Mouse (Mus musculus) B cell, adult (primary cell): ENCODE measurements around the gene Prss43. TPM values are rescaled to one million over a fixed set of nuclear protein-coding genes. Genes with fewer than 3 reads are reported as not detected.

Source experiments
- total RNA-seq: library from RNA; stranded (reverse); gene quantifications from 4 replicates; pipeline ENCODE4 v1.2.4, GENCODE M21; 2023; ENCODE audit not compliant: inconsistent age

Gene Prss43
- total RNA-seq, result not detected in 4 replicates

DNA sequence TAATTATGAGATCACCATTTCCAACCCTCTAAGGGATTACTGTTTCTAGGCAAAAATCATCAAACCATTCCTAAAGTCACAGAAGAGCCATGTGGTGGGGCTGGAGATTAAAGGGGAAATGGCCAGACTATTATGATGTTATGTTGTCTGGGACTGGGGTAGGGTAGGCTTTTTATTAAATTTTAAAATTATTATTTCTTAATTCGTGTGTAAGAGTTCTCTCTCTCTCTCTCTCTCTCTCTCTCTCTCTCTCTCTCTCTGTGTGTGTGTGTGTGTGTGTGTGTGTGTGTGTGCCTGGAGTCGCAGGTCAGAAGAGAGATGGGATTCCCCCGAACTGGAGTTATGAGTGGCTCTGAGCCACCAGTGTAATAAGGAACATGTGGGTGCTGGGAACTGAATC lies at the start of gene Prss43:
Prss43 (plus strand) TSS at position 301 of the 400 bp plus-strand sequence.

DNA sequence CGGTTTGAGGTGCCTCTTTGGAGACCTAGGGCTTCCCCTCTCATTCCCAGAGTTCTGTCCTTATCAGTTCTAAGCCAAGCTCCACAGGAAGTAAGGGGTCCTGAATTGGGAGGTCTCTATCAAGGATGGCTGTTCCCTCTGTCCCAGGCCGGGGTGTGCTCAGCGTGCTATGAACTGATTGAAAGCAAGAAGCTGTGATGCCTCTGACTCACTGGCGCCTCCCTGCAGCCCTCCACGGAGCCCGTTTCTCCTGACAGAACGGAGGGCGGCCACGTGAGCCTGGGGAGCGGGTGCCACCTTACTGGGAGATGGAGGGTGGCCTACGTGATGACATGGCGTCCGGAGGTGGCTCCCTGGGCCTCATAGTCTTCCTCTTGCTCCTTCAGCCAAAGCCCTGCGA lies 28.6 kb upstream of the Prss43 start, which contains the start of gene Prss42:
Prss42 (plus strand) TSS at position 301 of the 400 bp plus-strand sequence.

DNA sequence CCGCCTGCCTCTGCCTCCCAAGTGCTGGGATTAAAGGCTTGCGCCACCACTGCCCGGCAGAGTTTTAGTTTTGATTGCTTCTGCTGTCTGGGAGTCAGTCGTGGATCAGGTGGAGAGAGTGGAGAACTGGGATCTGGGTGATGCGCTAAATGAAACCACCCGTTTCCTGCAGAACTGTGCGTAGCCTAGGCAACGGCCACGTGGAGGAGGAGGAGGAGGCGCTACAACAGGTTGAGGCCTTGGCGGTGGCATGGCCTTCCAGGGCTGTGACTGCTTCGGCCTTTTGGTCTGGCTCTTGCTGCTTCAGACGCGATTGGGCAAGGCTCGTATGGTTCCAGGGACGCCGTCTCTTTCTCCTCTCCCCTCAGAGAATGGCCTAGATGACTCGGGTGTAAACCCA lies 12.7 kb upstream of the Prss43 start, which contains the start of gene Prss44:
Prss44 (plus strand) TSS at position 206 of the 400 bp plus-strand sequence.

DNA sequence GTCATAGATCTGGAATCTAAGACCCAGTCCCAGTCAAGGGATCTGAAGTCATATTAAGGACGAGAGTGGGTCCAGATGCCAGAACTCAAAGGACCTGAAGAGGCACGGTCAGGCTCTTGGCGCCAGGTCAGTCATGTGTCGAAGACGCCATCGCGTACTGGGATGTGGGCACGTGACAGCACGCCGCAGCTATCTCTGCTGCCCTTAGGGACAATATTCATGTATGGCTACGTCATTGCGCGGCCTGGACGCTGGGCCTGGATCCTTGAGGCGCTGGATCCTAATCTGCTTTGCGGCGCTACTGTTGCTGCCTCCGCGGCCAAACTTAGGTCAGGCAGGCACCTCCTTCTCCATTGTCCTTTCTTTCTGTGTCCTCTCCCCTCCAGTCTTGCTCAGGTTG lies 7.9 kb downstream of the Prss43 start, which contains the start of gene Prss45:
Prss45 (plus strand) TSS at position 178 of the 400 bp plus-strand sequence.

DNA sequence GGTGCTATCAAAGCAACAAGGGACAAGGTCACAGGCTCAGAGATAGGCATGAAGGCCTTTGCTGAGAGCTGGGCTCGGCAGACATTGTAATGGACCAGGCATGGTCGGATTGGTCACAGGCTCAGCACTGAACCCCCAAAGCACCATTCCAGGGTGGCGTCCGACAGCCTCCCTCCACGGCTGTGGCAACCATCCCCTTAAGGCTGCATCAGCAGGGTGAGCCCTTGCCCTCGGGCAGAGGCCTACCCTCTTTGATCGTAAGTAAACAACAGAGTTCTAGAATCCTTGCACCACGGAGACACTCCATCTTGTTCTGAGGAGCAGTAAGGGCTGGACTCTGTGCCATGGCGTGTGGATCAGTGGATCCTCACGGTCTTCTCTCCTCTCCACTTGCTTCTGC lies 17.7 kb downstream of the Prss43 start, which contains the start of gene Prss46:
Prss46 (plus strand) TSS at position 301 of the 400 bp plus-strand sequence.

DNA sequence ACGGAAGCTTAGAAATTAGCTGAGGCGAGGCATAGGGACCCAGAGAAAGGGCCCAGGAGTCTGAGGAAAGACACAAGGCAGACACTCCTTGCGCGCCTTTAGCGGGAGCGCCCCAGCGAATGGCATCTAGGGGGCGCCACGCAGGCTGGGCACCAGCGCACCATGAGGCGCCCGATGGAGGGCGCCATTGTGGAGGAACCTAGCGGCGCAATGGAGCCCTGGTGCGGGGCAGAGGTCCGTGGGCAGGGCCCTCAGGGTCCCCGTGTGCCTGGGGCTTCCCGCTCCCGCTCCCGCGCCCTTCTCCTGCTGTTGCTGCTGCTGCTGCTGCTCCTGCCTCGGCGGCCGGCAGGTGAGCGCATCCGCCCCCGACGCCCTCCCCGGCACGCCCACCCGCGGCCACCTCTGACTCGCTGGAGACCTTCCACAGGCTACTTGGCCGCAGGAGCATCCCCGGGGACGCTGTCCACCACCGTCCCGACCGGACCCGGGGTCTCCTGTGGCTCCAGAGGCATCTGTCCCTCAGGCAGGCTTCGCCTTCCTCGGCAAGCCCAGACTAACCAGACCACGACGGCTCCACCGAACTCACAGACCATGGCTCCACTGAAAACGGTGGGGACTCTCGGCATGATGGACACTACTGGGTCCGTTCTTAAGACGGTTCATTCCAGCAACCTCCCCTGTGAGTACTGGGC lies 31.4 kb downstream of the Prss43 start, which contains the start of gene Prss50:
Prss50 (plus strand) TSS at position 187 of the 692 bp plus-strand sequence.

DNA sequence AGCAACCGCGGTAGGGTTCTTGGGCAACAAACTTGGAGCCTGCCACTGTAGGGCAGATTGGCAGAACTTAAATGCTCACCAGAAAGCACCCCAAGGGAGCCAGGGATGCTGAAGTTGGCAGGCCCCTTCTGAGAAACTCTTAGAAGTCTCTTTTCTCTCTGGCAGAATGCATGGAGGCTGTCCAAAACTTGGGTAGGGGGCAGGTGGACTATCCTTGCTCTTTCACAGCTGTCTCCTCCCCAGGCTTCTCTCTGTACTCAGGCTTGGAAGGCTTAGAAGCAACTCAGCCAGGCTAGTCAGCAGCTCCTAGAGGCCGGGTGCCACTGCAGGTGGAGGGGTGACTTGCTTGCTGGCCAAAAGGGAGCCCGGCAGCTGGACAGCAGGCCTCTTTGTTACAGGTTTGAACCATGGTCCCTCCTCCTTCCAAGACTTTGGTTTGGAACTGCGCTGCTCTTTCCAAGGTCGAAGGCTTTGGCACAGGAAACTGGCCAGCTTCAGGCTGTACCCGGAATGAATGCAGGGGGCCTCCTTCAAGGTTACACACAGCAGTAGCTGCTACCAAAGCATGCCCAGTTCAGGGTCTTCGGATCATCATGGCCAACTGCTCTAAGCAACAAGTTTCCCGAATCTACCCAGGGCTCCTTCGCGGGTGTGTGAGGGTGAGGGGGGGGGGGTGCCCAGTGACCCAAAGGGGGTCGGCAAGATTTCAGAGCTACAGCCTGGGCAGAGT lies 52.9 kb downstream of the Prss43 start, which contains the start of gene Als2cl:
Als2cl (plus strand) TSS at position 680 of the 730 bp plus-strand sequence.

DNA sequence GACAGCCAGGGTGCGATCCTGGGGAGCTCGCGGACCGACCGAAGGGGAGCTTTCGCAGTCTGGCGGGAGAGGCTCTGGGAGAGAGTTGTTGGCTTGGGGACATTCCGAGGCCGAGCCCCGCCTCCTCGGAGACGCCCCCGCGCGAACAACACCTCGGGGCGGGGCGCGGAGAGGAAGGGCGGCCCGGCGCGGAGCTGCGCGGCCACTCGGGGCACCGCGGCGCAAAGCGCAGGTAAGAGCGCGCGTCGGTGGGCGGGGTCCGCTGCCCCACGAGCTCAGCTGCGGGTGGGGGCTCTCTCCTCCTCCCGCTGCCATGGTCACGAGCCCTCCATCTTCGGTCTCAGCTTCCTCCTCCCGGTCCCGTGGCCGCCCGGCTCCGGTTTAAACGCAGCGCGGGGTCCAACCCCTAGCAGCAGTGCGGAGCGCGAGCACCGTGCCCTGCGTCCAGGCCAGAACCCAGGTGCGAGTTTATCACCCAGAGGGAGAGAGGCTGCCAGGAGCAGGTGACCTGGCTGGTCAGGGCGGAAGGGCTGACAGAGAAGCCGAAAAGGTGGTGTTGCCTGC lies 53.6 kb downstream of the Prss43 start, which contains the start of gene Tmie:
Tmie (minus strand) TSS at position 116 of the 564 bp plus-strand sequence.

Other genes with a start within 250 kb of the Prss43 start
- gene Nradd, start 202.2 kb upstream of the Prss43 start, total RNA-seq, result 1.1 to 3.8 TPM (median 1.8 TPM) in 4 replicates
- gene Nbeal2, start 172.5 kb upstream of the Prss43 start, total RNA-seq, result 35.1 to 39.2 TPM (median 37.6 TPM) in 4 replicates
- gene Ccdc12, start 170.2 kb upstream of the Prss43 start, total RNA-seq, result 86.7 to 110 TPM (median 103 TPM) in 4 replicates
- not detected in 4 replicates for gene Myl3, start 84.8 kb upstream of the Prss43 start, total RNA-seq
- gene Pth1r, start 79.5 kb upstream of the Prss43 start, total RNA-seq, result not detected in 4 replicates
- not detected in 4 replicates for gene Prss42, start 28.5 kb upstream of the Prss43 start, total RNA-seq
- gene Prss44, start 12.7 kb upstream of the Prss43 start, total RNA-seq, result not detected in 4 replicates
- not detected in 4 replicates for gene Prss45, start 7.9 kb downstream of the Prss43 start, total RNA-seq
- gene Prss46, start 17.8 kb downstream of the Prss43 start, total RNA-seq, result not detected in 4 replicates
- gene Prss50, start 31.3 kb downstream of the Prss43 start, total RNA-seq, result not detected in 4 replicates
- 0.22 to 2.5 TPM in 2 of 4 replicates, not detected in the others for gene Als2cl, start 53.2 kb downstream of the Prss43 start, total RNA-seq
- gene Tmie, start 53.4 kb downstream of the Prss43 start, total RNA-seq, result not detected in 4 replicates
- not detected in 4 replicates for gene Fam240a, start 90.2 kb downstream of the Prss43 start, total RNA-seq
- gene Tdgf1, start 119.5 kb downstream of the Prss43 start, total RNA-seq, result not detected in 4 replicates
- gene Lrrc2, start 124.9 kb downstream of the Prss43 start, total RNA-seq, result not detected in 4 replicates
- gene Rtp3, start 163.9 kb downstream of the Prss43 start, total RNA-seq, result not detected in 4 replicates
- gene Ltf, start 192.6 kb downstream of the Prss43 start, total RNA-seq, result 2.0 to 3.6 TPM (median 2.6 TPM) in 4 replicates
- gene Ccrl2, start 230.8 kb downstream of the Prss43 start, total RNA-seq, result 2.6 to 4.7 TPM (median 4.4 TPM) in 4 replicates